Mouse (Mus musculus): ENCODE measurements around the gene Tmem161a. TPM values are rescaled to one million over a fixed set of nuclear protein-coding genes. Genes with fewer than 3 reads are reported as not detected.
"Not testable (repeated sequence)": the region's sequence is repeated elsewhere in the genome, so short reads cannot be mapped to it uniquely, and the experiment has no call there.

Gene Tmem161a
- total RNA-seq, 2 experiments from 2014 or later = 68.1 to 72.3 TPM

GRCm38 (mm10) chr8:70210538-70210937 lies 38.4 kb downstream of the Tmem161a start:
- no peak for DNase-seq

GRCm38 (mm10) chr8:70211275-70211674 lies 39.1 kb downstream of the Tmem161a start:
- DNase-seq = no peak

- no peak for DNase-seq
Observed at GRCm38 (mm10) chr8:70211726-70212111, 39.6 kb downstream of the Tmem161a start.

- DNase-seq = peak; percentile 99
Observed at GRCm38 (mm10) chr8:70212112-70213055, 40.2 kb downstream of the Tmem161a start, which contains the start of gene Slc25a42. Gene Slc25a42, minus strand, starts transcription at chr8:70212305.

GRCm38 (mm10) chr8:70214411-70214810 lies 42.3 kb downstream of the Tmem161a start:
- DNase-seq = no peak

- no peak for DNase-seq
Observed at GRCm38 (mm10) chr8:70215092-70215491, 42.9 kb downstream of the Tmem161a start.

- DNase-seq = not testable (repeated sequence)
Observed at GRCm38 (mm10) chr8:70216161-70216560, 44.0 kb downstream of the Tmem161a start.

- peak; percentile 79 for DNase-seq
Observed at GRCm38 (mm10) chr8:70216566-70216965, 44.4 kb downstream of the Tmem161a start.

- DNase-seq = no peak
Observed at GRCm38 (mm10) chr8:70217441-70217840, 45.3 kb downstream of the Tmem161a start.

GRCm38 (mm10) chr8:70219107-70219684 lies 47.0 kb downstream of the Tmem161a start:
- no peak for DNase-seq

GRCm38 (mm10) chr8:70220236-70220840 lies 48.2 kb downstream of the Tmem161a start:
- DNase-seq = no peak

- DNase-seq = no peak
Observed at GRCm38 (mm10) chr8:70220911-70221310, 48.8 kb downstream of the Tmem161a start.

- DNase-seq = no peak
Observed at GRCm38 (mm10) chr8:70222041-70222440, 49.9 kb downstream of the Tmem161a start.

- peak; percentile 50 for DNase-seq
Observed at GRCm38 (mm10) chr8:70223341-70223740, 51.2 kb downstream of the Tmem161a start.

GRCm38 (mm10) chr8:70227997-70228396 lies 55.8 kb downstream of the Tmem161a start:
- no peak for DNase-seq

GRCm38 (mm10) chr8:70230837-70231236 lies 58.7 kb downstream of the Tmem161a start:
- DNase-seq = no peak

Other genes with a start within 250 kb of the Tmem161a start
- 10 to 100 TPM; 25.4 to 26.2 TPM for gene Gatad2a, start 176.0 kb upstream of the Tmem161a start, total RNA-seq (2021)
- gene Mau2, start 129.6 kb upstream of the Tmem161a start, total RNA-seq (2021) = 10 to 100 TPM; 24.5 to 25.1 TPM
- 10 to 100 TPM; 13.1 to 15.5 TPM for gene Sugp1, start 129.5 kb upstream of the Tmem161a start, total RNA-seq (2021)
- gene Tm6sf2, start 99.4 kb upstream of the Tmem161a start, total RNA-seq (2021) = 1 to 10 TPM in 1 of 2 experiments, not detected in 1; 1.7 TPM
- gene Hapln4, start 88.9 kb upstream of the Tmem161a start, total RNA-seq (2021) = under 1 TPM in 1 of 2 experiments, not detected in 1; 0.08 TPM
- gene Ncan, start 51.5 kb upstream of the Tmem161a start, total RNA-seq (2021) = under 1 TPM in 1 of 2 experiments, not detected in 1; 0.05 TPM
- 1 to 10 TPM; 3.9 to 4.3 TPM for gene Nr2c2ap, start 41.0 kb upstream of the Tmem161a start, total RNA-seq (2021)
- 1 to 10 TPM; 7.3 to 7.7 TPM for gene Rfxank, start 33.2 kb upstream of the Tmem161a start, total RNA-seq (2021)
- gene Borcs8, start 32.9 kb upstream of the Tmem161a start, total RNA-seq (2021) = 10 to 100 TPM; 14.6 to 16.6 TPM
- under 1 TPM; 0.21 to 0.23 TPM for gene Mef2b, start 32.6 kb upstream of the Tmem161a start, total RNA-seq (2021)
- 10 to 100 TPM; 30.0 to 39.2 TPM for gene Slc25a42, start 39.9 kb downstream of the Tmem161a start, total RNA-seq (2021)
- gene Sugp2, start 61.9 kb downstream of the Tmem161a start, total RNA-seq (2021) = 10 to 100 TPM; 43.1 to 45.0 TPM
- gene Armc6, start 62.1 kb downstream of the Tmem161a start, total RNA-seq (2021) = 1 to 10 TPM; 7.6 to 8.2 TPM
- 1 to 10 TPM; 3.0 to 4.7 TPM for gene Homer3, start 110.5 kb downstream of the Tmem161a start, total RNA-seq (2021)
- 10 to 100 TPM; 26.9 to 30.7 TPM for gene Ddx49, start 130.1 kb downstream of the Tmem161a start, total RNA-seq (2021)
- gene Cope, start 130.2 kb downstream of the Tmem161a start, total RNA-seq (2021) = 100 to 1,000 TPM; 113 to 119 TPM
- 10 to 100 TPM; 13.8 to 15.8 TPM for gene Cers1, start 143.4 kb downstream of the Tmem161a start, total RNA-seq (2021)
- gene Gdf1, start 157.5 kb downstream of the Tmem161a start, total RNA-seq (2021) = 1 to 10 TPM in 1 of 2 experiments, under 1 TPM in 1; 0.72 to 2.5 TPM
- gene Upf1, start 180.9 kb downstream of the Tmem161a start, total RNA-seq (2021) = 10 to 100 TPM; 28.9 to 29.5 TPM
- 10 to 100 TPM in 1 of 2 experiments, 1 to 10 TPM in 1; 5.9 to 14.7 TPM for gene Comp, start 201.2 kb downstream of the Tmem161a start, total RNA-seq (2021)